Mouse (Mus musculus) splenic B cell, adult 2 months (primary cell): Measurements from ENCODE around the gene Dmac2.

ENCODE experiments used
- DNase-seq: peaks from one replicate; pipeline ENCODE4 v3.0.0-alpha.2; 2011; ENCODE audit warnings: low read depth, low spot score
- H3K27me3 ChIP-seq: 2 replicates; pipeline ENCODE4 v1.6.1; 2012; ENCODE audit warnings: mild to moderate bottlenecking, low read length, moderate library complexity, mixed read lengths; ENCODE audit not compliant: control insufficient read depth, poor library complexity, insufficient read depth, severe bottlenecking
- H3K36me3 ChIP-seq: 2 replicates; pipeline ENCODE4 v1.6.1; 2012; ENCODE audit warnings: mild to moderate bottlenecking, low read length, moderate library complexity, mixed read lengths; ENCODE audit not compliant: control insufficient read depth, poor library complexity, insufficient read depth, severe bottlenecking

Dmac2 gene

DNA sequence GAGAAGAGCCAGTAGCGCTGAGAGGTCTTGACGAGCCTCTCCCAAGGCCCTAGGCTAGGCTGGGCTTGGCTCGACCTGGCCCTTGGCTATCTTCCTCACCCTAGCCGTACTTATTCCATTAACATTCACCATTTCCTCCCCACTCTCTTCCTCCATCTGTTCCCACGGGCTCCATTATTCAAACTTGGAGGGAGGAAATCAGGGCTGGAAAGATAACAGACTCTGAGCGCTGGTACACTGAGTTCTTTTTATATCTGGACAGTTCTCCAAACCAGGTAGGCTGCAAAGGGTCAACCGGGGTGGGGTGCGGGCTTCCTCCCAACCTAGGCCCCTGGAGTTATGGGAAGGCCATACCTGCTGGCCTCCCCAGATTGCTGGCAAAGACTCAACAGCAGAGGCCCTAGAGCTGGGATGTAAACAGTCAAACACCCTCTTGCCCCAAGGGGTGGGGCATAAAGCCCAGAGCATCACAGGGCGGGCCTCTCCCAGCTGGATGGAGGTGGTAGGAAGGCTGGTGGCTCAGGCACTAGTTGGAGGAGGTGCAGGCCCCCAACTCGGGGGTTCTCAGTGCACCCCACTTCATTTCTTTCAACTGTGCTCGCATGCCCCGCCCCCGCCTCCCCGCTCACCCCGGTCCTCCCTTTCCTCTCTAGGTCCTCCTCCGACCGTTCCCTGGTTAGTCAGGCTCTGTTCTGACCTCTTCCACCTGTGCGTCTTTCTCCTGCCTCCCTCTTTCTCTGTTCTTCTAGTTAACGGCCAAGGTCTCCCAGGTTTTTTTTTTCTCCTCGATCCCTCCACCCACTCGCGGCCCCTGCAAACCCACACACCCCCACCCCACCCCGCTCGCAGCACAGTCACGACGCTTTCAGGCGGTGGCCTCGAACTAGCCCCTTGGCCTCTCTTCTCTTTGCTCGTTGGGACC, 7.6 kb downstream of the Dmac2 start, which contains the start of gene B3gnt8:
Gene B3gnt8 (plus strand): TSS at position 146 of the 922 bp plus-strand sequence.
- peaks cover 7% of the 10 kb centered on the region for H3K36me3 ChIP-seq
- no peaks in the 10 kb centered on the region for H3K27me3 ChIP-seq
- DNase-seq = peak; percentile 51

DNA sequence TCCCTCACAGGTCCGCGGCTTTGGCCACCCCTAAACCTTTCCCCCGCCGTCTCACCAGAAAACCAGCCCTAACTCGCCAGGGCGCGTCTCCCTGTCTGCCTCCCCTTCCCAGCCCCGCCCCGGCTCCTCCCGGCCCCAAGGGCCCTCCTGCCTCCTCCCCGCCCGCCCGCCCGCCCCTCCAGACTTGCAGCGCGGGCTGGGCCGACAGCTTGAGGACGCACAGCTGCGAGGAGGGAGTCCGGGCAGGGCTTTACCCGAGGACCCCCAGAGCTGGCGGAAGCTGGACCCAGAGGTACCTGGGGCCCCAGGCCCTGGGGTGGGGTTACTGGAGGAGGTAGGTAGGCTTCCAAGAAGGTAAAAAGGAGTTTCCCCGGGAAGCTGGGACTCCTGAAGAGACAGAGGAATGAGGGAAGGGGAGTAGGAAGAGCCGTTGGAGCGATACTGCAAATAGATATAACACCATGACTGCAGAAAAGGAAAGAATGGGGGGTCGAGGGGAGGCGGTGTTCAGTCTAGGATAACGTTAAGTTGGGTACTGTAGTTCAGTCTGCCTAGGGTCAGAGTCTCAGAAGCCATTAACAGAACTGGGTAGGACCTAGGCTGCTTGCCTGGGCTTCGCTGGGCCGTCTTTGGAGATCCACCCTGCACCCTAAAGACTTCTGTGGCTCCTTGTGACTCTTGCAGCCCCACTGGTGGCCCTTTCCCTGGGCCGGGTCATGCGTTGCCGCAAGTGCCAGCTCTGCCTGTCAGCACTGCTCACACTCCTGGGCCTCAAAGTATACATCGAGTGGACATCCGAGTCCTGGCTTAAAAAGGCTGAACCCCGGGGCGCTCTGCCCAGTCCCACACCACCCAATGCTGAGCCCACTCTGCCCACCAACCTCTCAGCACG, 8.5 kb downstream of the Dmac2 start:
- Histone ChIP-seq H3K36me3 (peaks cover 8% of the 10 kb centered on the region), H3K27me3 (no peaks in the 10 kb centered on the region)
- DNase-seq = no peak

GRCm38 (mm10) chr7:25628323-25628620, 9.1 kb downstream of the Dmac2 start:
- H3K36me3 ChIP-seq = peaks cover 8% of the 10 kb centered on the region
- no peaks in the 10 kb centered on the region for H3K27me3 ChIP-seq
- no peak for DNase-seq

DNA sequence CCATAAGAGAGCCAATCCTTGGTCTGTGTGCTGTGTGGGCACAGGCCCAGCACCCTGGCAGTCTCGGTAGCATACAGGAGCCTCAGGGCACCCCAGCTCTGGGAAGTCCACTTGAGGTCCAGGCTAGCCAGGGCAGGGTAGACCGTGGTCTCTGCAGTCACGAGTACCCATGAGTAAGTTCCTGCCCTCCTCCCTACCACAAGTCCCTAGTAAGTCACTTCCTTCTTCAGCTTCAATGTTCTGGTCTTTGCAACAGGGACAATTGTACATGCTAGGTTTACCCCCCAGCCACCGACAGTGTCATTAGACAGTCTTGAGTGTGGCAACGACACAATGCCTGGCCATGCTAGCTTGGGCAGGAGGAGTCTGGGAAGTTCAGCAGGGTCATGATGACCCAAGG, 13.5 kb downstream of the Dmac2 start:
- H3K36me3 ChIP-seq = peaks cover 10% of the 10 kb centered on the region
- DNase-seq = no peak

GRCm38 (mm10) chr7:25636373-25636772, 17.2 kb downstream of the Dmac2 start:
- Histone ChIP-seq H3K27me3 (no peaks in the 10 kb centered on the region), H3K36me3 (peaks cover 5% of the 10 kb centered on the region; the same call in 1 of the 2 replicates)
- peak; percentile 89 for DNase-seq

More for the DNA sequence above, 13.5 kb downstream of the Dmac2 start:
- H3K27me3 ChIP-seq = no peaks in the 10 kb centered on the region

DNA sequence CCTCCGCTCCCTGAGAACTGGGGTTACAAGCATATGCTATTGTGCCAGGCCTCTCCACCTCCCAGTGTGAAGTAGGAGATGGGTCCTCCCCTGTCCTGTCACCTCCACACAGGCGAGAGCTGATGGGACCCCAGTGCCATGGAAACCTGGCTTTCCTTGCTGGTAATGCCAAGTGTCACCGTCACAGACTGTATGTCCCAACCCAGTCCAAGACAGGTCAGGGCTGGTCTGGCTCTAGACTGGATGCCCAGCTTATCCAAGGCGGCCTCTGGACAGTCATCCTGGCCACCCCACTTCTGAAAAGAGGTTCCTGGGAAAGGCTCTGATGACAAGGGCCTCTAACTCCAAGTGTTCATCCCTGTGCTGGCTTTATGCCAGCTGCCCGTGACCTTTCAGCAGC, 17.9 kb downstream of the Dmac2 start:
- H3K27me3 ChIP-seq = no peaks in the 10 kb centered on the region
- DNase-seq = no peak
- peaks cover 2% of the 10 kb centered on the region for H3K36me3 ChIP-seq

- Histone ChIP-seq H3K36me3 (peaks cover 2% of the 10 kb centered on the region), H3K27me3 (no peaks in the 10 kb centered on the region)
- no peak for DNase-seq
Observed at GRCm38 (mm10) chr7:25639754-25640153, 20.5 kb downstream of the Dmac2 start.

GRCm38 (mm10) chr7:25644136-25644535, 24.9 kb downstream of the Dmac2 start:
- Histone ChIP-seq H3K36me3 (no peaks in the 10 kb centered on the region; the same call in none of the 2 replicates), H3K27me3 (no peaks in the 10 kb centered on the region)
- no peak for DNase-seq

DNA sequence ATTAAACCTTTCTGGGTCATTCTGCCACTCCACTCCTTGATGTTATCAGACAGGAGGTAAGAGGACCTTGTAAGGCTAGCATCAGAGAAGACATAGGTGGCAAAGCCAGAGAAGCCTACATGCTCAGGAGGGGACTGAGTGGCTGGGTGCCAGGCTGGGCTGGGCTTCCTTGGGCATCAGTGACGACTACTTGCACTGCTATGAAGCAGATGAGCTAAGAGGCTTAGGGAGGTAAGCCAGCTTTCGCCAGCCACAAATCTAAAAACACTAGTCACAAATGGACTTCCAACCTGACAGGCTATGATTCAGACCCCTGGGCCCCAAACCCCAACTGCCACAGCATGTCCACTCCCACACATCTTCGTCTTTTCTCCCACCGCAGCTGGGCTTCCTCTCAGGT, 25.4 kb downstream of the Dmac2 start:
- no peak for DNase-seq
- no peaks in the 10 kb centered on the region for H3K27me3 ChIP-seq
- H3K36me3 ChIP-seq = no peaks in the 10 kb centered on the region; the same call in 1 of the 2 replicates

- Histone ChIP-seq H3K27me3 (no peaks in the 10 kb centered on the region), H3K36me3 (no peaks in the 10 kb centered on the region; the same call in 1 of the 2 replicates)
- no peak for DNase-seq
Observed at GRCm38 (mm10) chr7:25645074-25645473, 25.9 kb downstream of the Dmac2 start.

GRCm38 (mm10) chr7:25647574-25648123, 28.4 kb downstream of the Dmac2 start:
- Histone ChIP-seq H3K27me3 (no peaks in the 10 kb centered on the region), H3K36me3 (no peaks in the 10 kb centered on the region)
- peak; percentile 84 for DNase-seq

GRCm38 (mm10) chr7:25649839-25650238, 30.6 kb downstream of the Dmac2 start:
- DNase-seq = no peak
- no peaks in the 10 kb centered on the region for H3K27me3 ChIP-seq
- H3K36me3 ChIP-seq = no peaks in the 10 kb centered on the region; the same call in 1 of the 2 replicates

DNA sequence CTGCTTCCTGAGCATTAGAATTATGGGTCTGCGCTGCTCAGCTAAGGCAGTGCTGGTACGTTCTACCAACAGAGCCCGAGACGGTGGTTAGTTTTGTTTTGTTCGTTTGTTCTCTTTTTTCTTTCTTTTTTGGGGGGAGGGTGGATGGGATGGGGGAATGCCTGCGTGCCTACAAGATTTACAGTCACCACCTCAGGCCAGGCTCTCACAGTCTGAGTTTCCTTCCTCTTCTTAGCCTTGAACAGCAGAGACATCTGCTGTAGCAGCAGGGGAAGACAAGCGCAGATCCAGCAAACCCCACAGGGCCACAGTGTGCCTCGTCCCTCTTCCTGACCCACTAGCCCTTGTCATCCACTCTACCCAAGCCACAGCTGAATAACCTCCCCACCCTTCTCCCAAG, 32.1 kb downstream of the Dmac2 start:
- DNase-seq = peak; percentile 88
- Histone ChIP-seq H3K27me3 (no peaks in the 10 kb centered on the region), H3K36me3 (no peaks in the 10 kb centered on the region; the same call in 1 of the 2 replicates)

DNA sequence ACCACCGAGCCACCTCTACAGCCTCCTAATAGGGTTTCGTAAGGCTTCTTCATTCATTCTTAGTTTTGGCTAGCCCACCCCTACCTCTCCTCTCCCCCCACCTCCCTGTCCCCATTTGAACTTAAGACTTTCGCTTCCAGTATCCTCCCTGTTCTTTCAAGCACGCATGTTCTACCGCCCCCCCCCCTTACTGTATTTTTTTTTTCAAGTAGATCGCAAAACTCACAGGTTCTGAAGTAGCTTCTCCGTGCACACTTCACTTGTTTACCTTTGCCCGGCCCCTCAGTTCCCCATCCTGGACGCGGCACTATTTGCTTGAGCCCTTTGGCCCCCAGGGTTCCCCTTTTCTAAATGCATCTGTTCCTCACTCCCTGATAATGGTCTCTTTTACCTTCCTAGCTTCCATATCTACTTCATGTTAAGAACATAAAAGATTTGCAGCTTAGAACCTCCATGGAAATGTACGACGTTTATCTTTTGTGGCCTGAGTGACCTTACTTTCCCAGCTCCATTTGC, 33.1 kb downstream of the Dmac2 start:
- no peaks in the 10 kb centered on the region; the same call in 1 of the 2 replicates for H3K36me3 ChIP-seq
- no peaks in the 10 kb centered on the region for H3K27me3 ChIP-seq
- DNase-seq = peak; percentile 58
